Mouse (Mus musculus): ENCODE data around the gene Pnpla7. TPM values are rescaled to one million over a fixed set of nuclear protein-coding genes. Genes with fewer than 3 reads are reported as not detected.
A peak's percentile ranks its signal among the peaks of the same experiment; 100 is the strongest.
"Not testable (repeated sequence)": the region's sequence is repeated elsewhere in the genome, so short reads cannot be mapped to it uniquely, and the experiment has no call there.

The Pnpla7 gene
- total and polyA plus RNA-seq, 3 experiments, result 8.8 to 11.3 TPM; not detected in 1

GRCm38 (mm10) chr2:24970386-24970785, 5.4 kb upstream of the Pnpla7 start:
- H3K36me3 ChIP-seq (ENCODE audit: control insufficient read depth in 1 of 2, insufficient read depth in 2 of 2, low read length in 2 of 2), result peaks cover 4 to 18% of the 10 kb centered on the region in 2 experiments
- no peaks in the 10 kb centered on the region for H3K27me3 ChIP-seq (ENCODE audit: control insufficient read depth in 1 of 2, insufficient read depth in 2 of 2, low read length in 2 of 2)
- TF ChIP-seq BHLHE40 (IDR thresholded peaks at IDR 0.05; ENCODE audit: borderline replicate concordance, low read depth, low read length), result no peak
- TF ChIP-seq TCF12 (IDR thresholded peaks at IDR 0.05; ENCODE audit: low read depth, low read length), result no peak
- TF ChIP-seq EP300 (IDR thresholded peaks at IDR 0.05; ENCODE audit: low read depth in 1 of 2, low read length in 2 of 2), result no peak
- TF ChIP-seq CTCF (IDR thresholded peaks at IDR 0.05 in 2 of 3, conservative IDR thresholded peaks at IDR 0.05 in 1 of 3; ENCODE audit: control insufficient read depth in 1 of 3, insufficient read depth in 1 of 3, low read depth in 2 of 3, low read length in 3 of 3, poor library complexity in 1 of 3, severe bottlenecking in 1 of 3), result peak; percentile 9 to 48 (median 44); a peak in 4 of 6 replicates
- TF ChIP-seq MAX (IDR thresholded peaks at IDR 0.05; ENCODE audit: low read length), result 0 out of 2 replicates have a peak, but pooled peaks have one; percentile 23
- TF ChIP-seq ZMIZ1 (IDR thresholded peaks at IDR 0.05; ENCODE audit: low read depth, low read length), result no peak
- TF ChIP-seq HCFC1 (IDR thresholded peaks at IDR 0.05; ENCODE audit: low read depth, low read length), result no peak
- H3K9ac ChIP-seq (ENCODE audit: control insufficient read depth, low read depth, low read length, poor library complexity, severe bottlenecking), result no peak overlapping the region
- H3K9me3 ChIP-seq (replicated peaks; ENCODE audit: insufficient read depth, low read length), result no peaks in the 10 kb centered on the region
- DNase-seq (ENCODE audit: low read depth, low spot score), result peak; percentile 76
- H3K27ac ChIP-seq (ENCODE audit: control insufficient read depth, low read depth, low read length), result no peak overlapping the region
- H3K4me1 ChIP-seq (ENCODE audit: control insufficient read depth in 1 of 2, insufficient read depth in 2 of 2, low read length in 2 of 2), result peaks cover 2 to 16% of the 10 kb centered on the region in 2 experiments; a peak in 2 of 4 replicates
- H3K79me2 ChIP-seq (ENCODE audit: control insufficient read depth, insufficient read depth, low read length, poor library complexity), result peaks cover 16% of the 10 kb centered on the region
- H3K4me3 ChIP-seq (ENCODE audit: control insufficient read depth in 1 of 2, insufficient read depth in 1 of 2, low read depth in 2 of 2, low read length in 2 of 2), result no peak overlapping the region

- H3K27ac ChIP-seq (ENCODE audit: control insufficient read depth, low read depth, low read length), result peak overlapping the region; percentile 51
- peaks cover 16% of the 10 kb centered on the region for H3K79me2 ChIP-seq (ENCODE audit: control insufficient read depth, insufficient read depth, low read length, poor library complexity)
- not testable (repeated sequence) for H3K9me3 ChIP-seq (replicated peaks; ENCODE audit: insufficient read depth, low read length); DNase-seq (ENCODE audit: low read depth, low spot score); H3K27me3 ChIP-seq (ENCODE audit: control insufficient read depth in 1 of 2, insufficient read depth in 2 of 2, low read length in 2 of 2)
- peak overlapping the region; percentile 66 to 93 for H3K4me3 ChIP-seq (ENCODE audit: control insufficient read depth in 1 of 2, insufficient read depth in 1 of 2, low read depth in 2 of 2, low read length in 2 of 2)
- TF ChIP-seq POLR2AphosphoS2 (IDR thresholded peaks at IDR 0.05; ENCODE audit: low read length), result 0 out of 2 replicates have a peak, but pooled peaks have one; percentile 6
- peaks cover 2 to 28% of the 10 kb centered on the region in 2 experiments; a peak in 3 of 4 replicates for H3K4me1 ChIP-seq (ENCODE audit: control insufficient read depth in 1 of 2, insufficient read depth in 2 of 2, low read length in 2 of 2)
- H3K9ac ChIP-seq (ENCODE audit: control insufficient read depth, low read depth, low read length, poor library complexity, severe bottlenecking), result peak overlapping the region; percentile 70
- peaks cover 4 to 30% of the 10 kb centered on the region in 2 experiments for H3K36me3 ChIP-seq (ENCODE audit: control insufficient read depth in 1 of 2, insufficient read depth in 2 of 2, low read length in 2 of 2)
These were observed 1.4 kb upstream of the Pnpla7 start for GRCm38 (mm10) chr2:24974452-24974851.

- peaks cover under 1 to 28% of the 10 kb centered on the region in 2 experiments; a peak in 3 of 4 replicates for H3K4me1 ChIP-seq (ENCODE audit: control insufficient read depth in 1 of 2, insufficient read depth in 2 of 2, low read length in 2 of 2)
- TF ChIP-seq GATA1 (IDR thresholded peaks at IDR 0.05; ENCODE audit: low read depth, low read length), result no peak
- no peak for TF ChIP-seq ZNF384 (IDR thresholded peaks at IDR 0.05; ENCODE audit: low read depth, low read length)
- peak; percentile 90 for TF ChIP-seq SIN3A (IDR thresholded peaks at IDR 0.05; ENCODE audit: low read length)
- TF ChIP-seq E2F4 (IDR thresholded peaks at IDR 0.05; ENCODE audit: borderline replicate concordance, low read depth, low read length), result peak; percentile 77; the same call in 1 of the 2 replicates
- TF ChIP-seq MYB (IDR thresholded peaks at IDR 0.05; ENCODE audit: low read depth, low read length), result no peak
- TF ChIP-seq NRF1 (IDR thresholded peaks at IDR 0.05; ENCODE audit: insufficient read depth, low read depth, low read length, poor library complexity, severe bottlenecking), result peak; percentile 64
- no peak for TF ChIP-seq GABPA (IDR thresholded peaks at IDR 0.05; ENCODE audit: low read depth, low read length)
- TF ChIP-seq ZMIZ1 (IDR thresholded peaks at IDR 0.05; ENCODE audit: low read depth, low read length), result peak; percentile 70; the same call in 1 of the 2 replicates
- 0 out of 2 replicates have a peak, but pooled peaks have one; percentile 30 for TF ChIP-seq CHD2 (IDR thresholded peaks at IDR 0.05; ENCODE audit: low read length)
- TF ChIP-seq KAT2A (conservative IDR thresholded peaks at IDR 0.05; ENCODE audit: low read depth, low read length), result no peak; the same call in 1 of the 2 replicates
- TF ChIP-seq BHLHE40 (IDR thresholded peaks at IDR 0.05; ENCODE audit: borderline replicate concordance, low read depth, low read length), result no peak
- TF ChIP-seq RCOR1 (IDR thresholded peaks at IDR 0.05; ENCODE audit: low read depth, low read length), result no peak
- TF ChIP-seq POLR2AphosphoS5 (IDR thresholded peaks at IDR 0.05; ENCODE audit: borderline replicate concordance, low read depth, low read length), result no peak
- no peak for TF ChIP-seq RAD21 (IDR thresholded peaks at IDR 0.05; ENCODE audit: low read depth, low read length)
- TF ChIP-seq ELF1 (IDR thresholded peaks at IDR 0.05; ENCODE audit: low read depth, low read length), result peak; percentile 81
- TF ChIP-seq MAFK (IDR thresholded peaks at IDR 0.05; ENCODE audit: borderline replicate concordance, low read depth, low read length), result no peak
- TF ChIP-seq SMC3 (IDR thresholded peaks at IDR 0.05; ENCODE audit: low read depth, low read length), result no peak
These were observed 728 bp upstream of the Pnpla7 start, which contains the start of gene Mrpl41 for GRCm38 (mm10) chr2:24974906-24975703. Gene Mrpl41, minus strand, starts transcription at chr2:24975098.

More at GRCm38 (mm10) chr2:24974906-24975703, 728 bp upstream of the Pnpla7 start, which contains the start of gene Mrpl41:
- peak; percentile 98 for DNase-seq (ENCODE audit: low read depth, low spot score)
- Histone ChIP-seq H3K27me3 (ENCODE audit: control insufficient read depth in 1 of 2, insufficient read depth in 2 of 2, low read length in 2 of 2) (no peaks in the 10 kb centered on the region), H3K9ac (ENCODE audit: control insufficient read depth, low read depth, low read length, poor library complexity, severe bottlenecking) (peak within 1 kb of the TSS; percentile 73), H3K4me3 (ENCODE audit: control insufficient read depth in 1 of 2, insufficient read depth in 1 of 2, low read depth in 2 of 2, low read length in 2 of 2) (peak within 1 kb of the TSS; percentile 71 to 93), H3K9me3 (replicated peaks; ENCODE audit: insufficient read depth, low read length) (no peaks in the 10 kb centered on the region), H3K36me3 (ENCODE audit: control insufficient read depth in 1 of 2, insufficient read depth in 2 of 2, low read length in 2 of 2) (peaks cover 4 to 30% of the 10 kb centered on the region in 2 experiments; a peak in 3 of 4 replicates), H3K27ac (ENCODE audit: control insufficient read depth, low read depth, low read length) (peak within 1 kb of the TSS; percentile 88), H3K79me2 (ENCODE audit: control insufficient read depth, insufficient read depth, low read length, poor library complexity) (peaks cover 16% of the 10 kb centered on the region)

Measured in MEL (cell line).